Mouse (Mus musculus): ENCODE data around the gene Icam2. TPM values are rescaled to one million over a fixed set of nuclear protein-coding genes. Genes with fewer than 3 reads are reported as not detected.

Icam2 gene
- polyA plus RNA-seq, 1 experiment from 2014 or later: 5.1 TPM

DNA sequence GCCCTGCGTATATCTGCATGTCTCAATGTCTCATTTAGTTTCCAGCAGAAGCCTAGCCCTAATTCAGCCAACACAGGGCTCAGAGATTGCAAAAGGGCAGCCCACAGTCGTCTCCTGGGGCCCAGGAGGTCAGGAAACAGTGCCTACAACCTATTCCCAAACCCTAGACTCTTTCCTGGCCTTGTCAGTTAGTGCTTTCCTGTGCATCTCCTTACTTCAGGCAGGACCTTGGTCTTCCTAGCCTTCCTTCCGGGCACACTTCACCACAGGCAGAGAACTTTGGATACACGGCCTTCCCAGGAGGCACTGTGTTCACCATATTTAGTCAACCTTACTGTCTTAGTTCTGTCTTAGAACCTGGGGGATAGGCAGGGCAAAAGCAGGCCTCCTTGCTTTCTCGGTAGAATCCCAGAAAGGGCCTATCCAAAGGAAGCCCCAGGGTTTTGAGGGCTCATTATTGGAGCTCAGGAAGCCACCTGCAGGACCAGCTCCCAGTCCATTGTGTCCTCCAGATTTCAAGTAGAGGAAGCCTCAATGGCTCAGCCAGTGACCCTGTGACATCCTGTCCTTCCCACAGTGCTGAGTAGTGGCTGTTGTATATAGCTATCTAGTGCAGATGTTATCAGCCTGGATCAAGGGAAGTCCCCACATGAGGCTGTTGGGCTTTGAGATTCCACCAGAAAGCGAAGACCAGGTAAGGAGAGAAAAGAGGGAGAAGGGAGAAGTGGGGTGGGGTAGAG is 4.7 kb downstream of the Icam2 start:
- 85% methylated on average over 6 of the region's 6 CpGs for WGBS
- H3K27me3 ChIP-seq (ENCODE audit: control insufficient read depth, insufficient read depth, low read length): no peaks in the 10 kb centered on the region
- H3K4me2 ChIP-seq (ENCODE audit: low read depth, low read length): no peak overlapping the region
- no peaks in the 10 kb centered on the region for H3K9me3 ChIP-seq (ENCODE audit: control insufficient read depth, low read length)
- ATAC-seq (ENCODE audit: low read depth): no peak
- H3K9ac ChIP-seq (replicated peaks; ENCODE audit: low read depth, low read length): no peak overlapping the region
- no peaks in the 10 kb centered on the region for H3K36me3 ChIP-seq (ENCODE audit: control insufficient read depth, insufficient read depth, low read length)
- no peaks in the 10 kb centered on the region for H3K4me1 ChIP-seq (ENCODE audit: control insufficient read depth, insufficient read depth, low read length)
- H3K27ac ChIP-seq (ENCODE audit: low read depth, low read length): no peak overlapping the region
- no peak overlapping the region for H3K4me3 ChIP-seq (ENCODE audit: low read depth, low read length)

DNA sequence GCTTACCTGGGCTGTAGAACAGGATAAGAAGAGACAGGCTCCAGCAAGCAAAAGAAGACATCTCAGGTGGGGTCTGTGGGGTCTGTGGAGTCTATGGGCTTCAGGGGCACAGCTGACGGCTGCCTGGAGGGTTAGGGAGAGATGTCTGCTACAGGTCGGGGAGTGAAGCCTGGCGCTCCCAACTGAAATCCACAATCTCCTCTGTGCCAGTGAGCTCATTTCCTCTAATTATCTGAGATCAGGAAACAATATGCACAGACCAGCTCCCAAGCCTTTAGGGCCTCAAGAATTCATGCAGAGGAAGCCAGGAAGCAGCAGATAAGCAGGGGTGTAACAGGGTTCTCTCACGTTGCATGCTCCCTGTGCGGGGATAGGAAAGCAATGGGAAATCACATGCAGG is 5.5 kb downstream of the Icam2 start:
- H3K27ac ChIP-seq (ENCODE audit: low read depth, low read length): no peak overlapping the region
- H3K4me1 ChIP-seq (ENCODE audit: control insufficient read depth, insufficient read depth, low read length): no peaks in the 10 kb centered on the region
- WGBS: 88% methylated on average over 5 of the region's 5 CpGs
- no peak overlapping the region for H3K4me3 ChIP-seq (ENCODE audit: low read depth, low read length)
- H3K27me3 ChIP-seq (ENCODE audit: control insufficient read depth, insufficient read depth, low read length): no peaks in the 10 kb centered on the region
- H3K9me3 ChIP-seq (ENCODE audit: control insufficient read depth, low read length): no peaks in the 10 kb centered on the region
- no peaks in the 10 kb centered on the region for H3K36me3 ChIP-seq (ENCODE audit: control insufficient read depth, insufficient read depth, low read length)
- H3K4me2 ChIP-seq (ENCODE audit: low read depth, low read length): no peak overlapping the region
- no peak overlapping the region for H3K9ac ChIP-seq (replicated peaks; ENCODE audit: low read depth, low read length)
- ATAC-seq (ENCODE audit: low read depth): no peak

DNA sequence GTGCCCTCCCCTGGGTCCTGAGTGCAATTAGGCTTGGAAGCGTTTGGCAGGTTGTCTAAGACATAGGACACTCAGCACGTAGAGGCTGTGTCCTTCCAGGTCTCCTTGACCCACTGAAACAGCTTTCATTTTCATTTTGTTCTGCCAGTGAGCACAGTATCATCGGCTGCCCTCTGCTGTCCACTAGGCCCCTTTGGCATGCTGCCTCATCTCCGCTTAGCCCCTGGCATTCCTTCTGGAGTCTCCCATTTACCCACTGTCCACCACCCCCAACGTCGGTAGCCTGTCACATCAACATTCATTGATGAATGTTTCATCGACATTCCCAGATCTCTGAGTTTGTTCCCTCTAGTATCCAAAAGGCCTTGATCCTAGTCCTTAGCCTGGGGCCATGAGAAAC is 6.0 kb downstream of the Icam2 start:
- Histone ChIP-seq H3K27me3 (ENCODE audit: control insufficient read depth, insufficient read depth, low read length) (no peaks in the 10 kb centered on the region), H3K4me3 (ENCODE audit: low read depth, low read length) (no peak overlapping the region), H3K9me3 (ENCODE audit: control insufficient read depth, low read length) (no peaks in the 10 kb centered on the region), H3K9ac (replicated peaks; ENCODE audit: low read depth, low read length) (no peak overlapping the region), H3K4me1 (ENCODE audit: control insufficient read depth, insufficient read depth, low read length) (no peaks in the 10 kb centered on the region), H3K4me2 (ENCODE audit: low read depth, low read length) (no peak overlapping the region), H3K27ac (ENCODE audit: low read depth, low read length) (no peak overlapping the region), H3K36me3 (ENCODE audit: control insufficient read depth, insufficient read depth, low read length) (no peaks in the 10 kb centered on the region)
- WGBS: 88% methylated on average over 7 of the region's 7 CpGs
- no peak for ATAC-seq (ENCODE audit: low read depth)

DNA sequence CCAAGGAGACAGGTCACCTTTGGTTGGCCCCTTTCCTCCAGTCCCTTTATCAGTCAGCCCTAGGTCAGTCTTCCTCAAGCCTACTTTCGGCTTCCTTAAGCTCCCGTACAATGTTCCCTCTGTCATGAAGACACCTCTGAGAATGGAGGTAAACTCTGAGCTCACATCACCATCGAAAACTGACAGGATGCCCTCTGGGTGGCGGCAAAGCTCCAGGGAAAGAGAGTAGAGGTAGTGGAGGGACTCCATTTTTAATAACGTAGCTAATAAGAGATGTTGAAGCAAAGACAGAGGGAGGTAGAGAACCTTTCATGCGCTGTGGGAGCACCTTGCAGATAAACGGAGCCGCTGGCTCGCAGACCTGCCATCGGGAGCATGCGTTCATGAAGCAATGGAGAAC is 6.9 kb downstream of the Icam2 start:
- Histone ChIP-seq H3K27ac (ENCODE audit: low read depth, low read length) (no peak overlapping the region), H3K4me2 (ENCODE audit: low read depth, low read length) (no peak overlapping the region), H3K27me3 (ENCODE audit: control insufficient read depth, insufficient read depth, low read length) (no peaks in the 10 kb centered on the region), H3K36me3 (ENCODE audit: control insufficient read depth, insufficient read depth, low read length) (no peaks in the 10 kb centered on the region), H3K9me3 (ENCODE audit: control insufficient read depth, low read length) (no peaks in the 10 kb centered on the region), H3K4me3 (ENCODE audit: low read depth, low read length) (no peak overlapping the region), H3K4me1 (ENCODE audit: control insufficient read depth, insufficient read depth, low read length) (no peaks in the 10 kb centered on the region), H3K9ac (replicated peaks; ENCODE audit: low read depth, low read length) (no peak overlapping the region)
- WGBS: 85% methylated on average over 11 of the region's 11 CpGs
- ATAC-seq (ENCODE audit: low read depth): no peak

DNA sequence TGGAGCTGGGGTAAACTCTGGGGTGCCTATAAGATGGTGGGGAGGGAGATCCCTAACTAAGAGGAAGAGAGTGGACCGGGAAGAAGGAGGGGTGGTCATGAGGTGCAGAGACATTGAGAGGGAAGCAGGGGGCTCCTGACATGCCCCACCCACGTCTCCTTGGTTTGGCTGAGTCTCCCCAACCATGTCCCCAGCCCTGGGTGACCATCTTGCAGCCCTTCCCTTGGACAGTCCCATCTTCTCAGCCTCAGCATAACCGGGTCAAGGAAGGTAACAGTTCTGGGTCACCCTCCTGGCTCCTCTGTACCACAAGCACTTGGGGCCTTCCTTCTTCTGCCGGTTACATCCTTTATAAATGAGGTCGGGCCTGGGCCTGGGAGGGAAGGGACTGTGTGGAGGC is 12.9 kb downstream of the Icam2 start:
- 82% methylated on average over 5 of the region's 5 CpGs for WGBS
- H3K9ac ChIP-seq (replicated peaks; ENCODE audit: low read depth, low read length): no peak overlapping the region
- H3K4me3 ChIP-seq (ENCODE audit: low read depth, low read length): no peak overlapping the region
- no peak overlapping the region for H3K4me2 ChIP-seq (ENCODE audit: low read depth, low read length)
- H3K4me1 ChIP-seq (ENCODE audit: control insufficient read depth, insufficient read depth, low read length): no peaks in the 10 kb centered on the region
- no peaks in the 10 kb centered on the region for H3K36me3 ChIP-seq (ENCODE audit: control insufficient read depth, insufficient read depth, low read length)
- ATAC-seq (ENCODE audit: low read depth): no peak
- no peaks in the 10 kb centered on the region for H3K27me3 ChIP-seq (ENCODE audit: control insufficient read depth, insufficient read depth, low read length)
- no peak overlapping the region for H3K27ac ChIP-seq (ENCODE audit: low read depth, low read length)
- H3K9me3 ChIP-seq (ENCODE audit: control insufficient read depth, low read length): no peaks in the 10 kb centered on the region

DNA sequence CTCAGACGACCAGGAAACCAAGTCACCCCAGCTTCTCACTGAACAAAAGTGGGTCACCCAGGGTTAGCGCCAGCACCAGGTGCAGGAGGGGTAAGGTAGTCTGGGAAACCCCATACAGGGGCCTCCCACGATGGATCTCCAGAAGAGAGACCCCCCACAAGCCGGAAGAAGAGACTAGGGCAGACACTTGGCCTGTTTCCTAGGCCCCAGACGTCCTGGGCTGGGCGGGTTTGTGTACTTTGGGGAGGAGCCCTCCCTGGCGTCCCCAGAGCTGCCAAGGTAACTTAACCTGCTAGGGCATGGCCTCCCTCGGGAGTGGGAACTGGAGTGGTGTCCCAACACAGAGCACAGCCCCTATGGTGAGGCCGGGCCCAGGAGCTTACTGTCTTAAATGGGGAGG is 13.3 kb downstream of the Icam2 start:
- WGBS: 55% methylated on average over 9 of the region's 9 CpGs
- Histone ChIP-seq H3K9ac (replicated peaks; ENCODE audit: low read depth, low read length) (no peak overlapping the region), H3K27ac (ENCODE audit: low read depth, low read length) (no peak overlapping the region), H3K4me1 (ENCODE audit: control insufficient read depth, insufficient read depth, low read length) (no peaks in the 10 kb centered on the region), H3K4me3 (ENCODE audit: low read depth, low read length) (no peak overlapping the region), H3K4me2 (ENCODE audit: low read depth, low read length) (no peak overlapping the region), H3K27me3 (ENCODE audit: control insufficient read depth, insufficient read depth, low read length) (no peaks in the 10 kb centered on the region), H3K36me3 (ENCODE audit: control insufficient read depth, insufficient read depth, low read length) (no peaks in the 10 kb centered on the region), H3K9me3 (ENCODE audit: control insufficient read depth, low read length) (no peaks in the 10 kb centered on the region)
- no peak for ATAC-seq (ENCODE audit: low read depth)

DNA sequence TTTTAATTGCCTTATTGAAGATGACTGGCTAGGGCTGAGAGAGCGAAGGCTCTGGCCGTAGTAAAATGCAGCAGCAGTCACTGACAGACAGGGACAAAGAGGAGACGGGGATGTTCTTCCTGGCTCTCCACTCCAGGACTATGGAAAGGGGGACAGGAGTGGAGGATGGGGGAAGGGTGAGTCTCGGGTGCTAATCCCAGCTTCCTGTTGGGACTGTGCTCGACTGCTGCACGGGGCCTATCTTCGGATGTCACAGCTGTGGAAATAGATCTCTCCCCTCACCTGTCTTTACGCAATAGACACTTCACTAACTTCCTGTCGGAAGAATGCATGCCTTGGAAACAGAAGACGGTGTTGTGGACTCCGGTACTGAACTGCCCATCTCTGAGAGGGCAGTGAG is 13.9 kb downstream of the Icam2 start:
- H3K36me3 ChIP-seq (ENCODE audit: control insufficient read depth, insufficient read depth, low read length): no peaks in the 10 kb centered on the region
- no peak overlapping the region for H3K9ac ChIP-seq (replicated peaks; ENCODE audit: low read depth, low read length)
- no peak overlapping the region for H3K27ac ChIP-seq (ENCODE audit: low read depth, low read length)
- no peaks in the 10 kb centered on the region for H3K27me3 ChIP-seq (ENCODE audit: control insufficient read depth, insufficient read depth, low read length)
- no peak for ATAC-seq (ENCODE audit: low read depth)
- H3K4me3 ChIP-seq (ENCODE audit: low read depth, low read length): no peak overlapping the region
- no peaks in the 10 kb centered on the region for H3K9me3 ChIP-seq (ENCODE audit: control insufficient read depth, low read length)
- WGBS: 77% methylated on average over 11 of the region's 11 CpGs
- no peaks in the 10 kb centered on the region for H3K4me1 ChIP-seq (ENCODE audit: control insufficient read depth, insufficient read depth, low read length)
- no peak overlapping the region for H3K4me2 ChIP-seq (ENCODE audit: low read depth, low read length)

DNA sequence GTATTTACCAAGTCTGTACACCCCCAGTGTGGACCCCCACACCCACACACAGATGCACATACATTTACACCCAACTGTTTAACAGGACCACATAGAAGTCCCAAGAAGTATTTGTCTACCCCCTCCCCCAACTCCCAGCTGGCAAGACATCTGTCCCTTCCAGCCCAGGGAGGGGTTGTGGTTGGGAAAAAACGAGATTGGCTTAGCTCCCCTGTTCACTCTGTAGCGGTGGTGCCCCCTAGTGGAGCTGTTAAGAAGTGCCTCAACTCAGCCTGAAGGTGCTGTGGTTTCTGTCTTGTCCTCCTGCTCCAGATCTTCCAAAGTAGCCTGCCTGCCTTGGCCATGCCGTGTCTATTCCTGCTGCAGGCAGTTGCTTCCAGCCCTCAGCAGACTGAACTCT is 21.6 kb downstream of the Icam2 start:
- no peaks in the 10 kb centered on the region for H3K36me3 ChIP-seq (ENCODE audit: control insufficient read depth, insufficient read depth, low read length)
- H3K4me1 ChIP-seq (ENCODE audit: control insufficient read depth, insufficient read depth, low read length): no peaks in the 10 kb centered on the region
- H3K4me3 ChIP-seq (ENCODE audit: low read depth, low read length): no peak overlapping the region
- no peak overlapping the region for H3K4me2 ChIP-seq (ENCODE audit: low read depth, low read length)
- H3K9me3 ChIP-seq (ENCODE audit: control insufficient read depth, low read length): no peaks in the 10 kb centered on the region
- no peak overlapping the region for H3K9ac ChIP-seq (replicated peaks; ENCODE audit: low read depth, low read length)
- H3K27me3 ChIP-seq (ENCODE audit: control insufficient read depth, insufficient read depth, low read length): no peaks in the 10 kb centered on the region
- WGBS: 13% methylated on average over 3 of the region's 3 CpGs
- ATAC-seq (ENCODE audit: low read depth): no peak
- H3K27ac ChIP-seq (ENCODE audit: low read depth, low read length): no peak overlapping the region

DNA sequence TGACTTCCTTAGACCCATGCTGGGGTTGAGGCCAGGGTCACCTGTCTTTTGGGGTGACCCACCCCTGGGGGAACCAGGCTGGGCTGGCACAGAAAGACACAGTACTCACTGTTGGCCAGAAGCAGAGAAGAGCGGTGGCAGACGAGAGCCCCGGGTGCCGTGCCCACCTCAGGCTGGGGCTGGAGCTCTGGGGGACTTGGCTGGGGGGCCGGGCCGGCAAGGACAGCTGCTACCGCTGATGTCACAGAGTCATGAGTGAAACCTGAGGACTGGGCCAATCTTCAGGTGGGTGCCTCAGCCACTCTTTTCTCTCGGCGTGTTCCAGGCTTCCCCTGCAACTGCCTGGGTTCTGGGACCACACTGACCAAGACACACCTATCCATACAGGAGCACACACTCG is 22.5 kb downstream of the Icam2 start, which contains the start of gene Prr29:
Gene Prr29 (plus strand): TSS at position 107 of the 400 bp plus-strand sequence.
- no peaks in the 10 kb centered on the region for H3K27me3 ChIP-seq (ENCODE audit: control insufficient read depth, insufficient read depth, low read length)
- H3K36me3 ChIP-seq (ENCODE audit: control insufficient read depth, insufficient read depth, low read length): no peaks in the 10 kb centered on the region
- no peaks in the 10 kb centered on the region for H3K9me3 ChIP-seq (ENCODE audit: control insufficient read depth, low read length)
- H3K9ac ChIP-seq (replicated peaks; ENCODE audit: low read depth, low read length): no peak within 1 kb of the TSS
- no peak within 1 kb of the TSS for H3K4me3 ChIP-seq (ENCODE audit: low read depth, low read length)
- H3K4me1 ChIP-seq (ENCODE audit: control insufficient read depth, insufficient read depth, low read length): no peaks in the 10 kb centered on the region
- ATAC-seq (ENCODE audit: low read depth): no peak
- no peak within 1 kb of the TSS for H3K27ac ChIP-seq (ENCODE audit: low read depth, low read length)
- no peak within 1 kb of the TSS for H3K4me2 ChIP-seq (ENCODE audit: low read depth, low read length)
- WGBS: 67% methylated on average over 9 of the region's 10 CpGs
